Mouse (Mus musculus) G1E-ER4 (cell line): ENCODE data around the gene Epb41l2. TPM values are rescaled to one million over a fixed set of nuclear protein-coding genes. Genes with fewer than 3 reads are reported as not detected.

Experiments
- GATA1 ChIP-seq: IDR thresholded peaks from one replicate; pipeline ENCODE4 v1.8.0; 2012; ENCODE audit warnings: low read length, inconsistent platforms
- polyA plus RNA-seq: library from polyadenylated mRNA; stranded (reverse); fragments of >175 nt; gene quantifications from 2 replicates; pipeline ENCODE4 v1.2.3, GENCODE M21; 2012

Gene Epb41l2
- polyA plus RNA-seq, 1 experiment: not detected

- no peak for TF ChIP-seq GATA1
Observed at GRCm38 (mm10) chr10:25342801-25343200, 16.8 kb upstream of the Epb41l2 start.

DNA sequence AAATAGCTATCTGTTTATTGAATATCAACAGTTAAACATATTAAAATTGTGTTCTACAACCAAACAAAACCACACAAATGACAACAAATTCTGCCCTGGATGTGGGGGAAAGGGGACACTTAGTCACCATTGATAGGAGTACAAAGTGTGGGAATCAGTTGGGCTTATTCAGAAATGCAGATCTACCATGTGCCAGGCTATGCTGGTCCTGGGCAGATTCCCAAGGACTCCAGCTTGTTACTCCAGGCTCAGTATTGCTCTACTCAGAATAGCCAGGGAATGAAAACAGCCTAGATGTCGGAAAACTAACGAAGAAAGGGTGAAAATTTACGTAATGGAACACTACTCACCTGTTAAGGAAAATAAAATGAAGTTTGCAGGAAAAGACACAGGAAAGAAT lies 5.7 kb upstream of the Epb41l2 start:
- TF ChIP-seq GATA1: no peak

GRCm38 (mm10) chr10:25354390-25354789 lies 5.2 kb upstream of the Epb41l2 start:
- no peak for TF ChIP-seq GATA1

- TF ChIP-seq GATA1: no peak
Observed at GRCm38 (mm10) chr10:25359959-25360811, 587 bp downstream of the Epb41l2 start.

GRCm38 (mm10) chr10:25362235-25362634 lies 2.6 kb downstream of the Epb41l2 start:
- no peak for TF ChIP-seq GATA1

GRCm38 (mm10) chr10:25365158-25365557 lies 5.6 kb downstream of the Epb41l2 start:
- TF ChIP-seq GATA1: no peak

GRCm38 (mm10) chr10:25365708-25366107 lies 6.1 kb downstream of the Epb41l2 start:
- TF ChIP-seq GATA1: no peak

GRCm38 (mm10) chr10:25366691-25367090 lies 7.1 kb downstream of the Epb41l2 start:
- no peak for TF ChIP-seq GATA1

- no peak for TF ChIP-seq GATA1
Observed at GRCm38 (mm10) chr10:25368928-25369327, 9.3 kb downstream of the Epb41l2 start.

- TF ChIP-seq GATA1: no peak
Observed at GRCm38 (mm10) chr10:25369691-25370090, 10.1 kb downstream of the Epb41l2 start.

DNA sequence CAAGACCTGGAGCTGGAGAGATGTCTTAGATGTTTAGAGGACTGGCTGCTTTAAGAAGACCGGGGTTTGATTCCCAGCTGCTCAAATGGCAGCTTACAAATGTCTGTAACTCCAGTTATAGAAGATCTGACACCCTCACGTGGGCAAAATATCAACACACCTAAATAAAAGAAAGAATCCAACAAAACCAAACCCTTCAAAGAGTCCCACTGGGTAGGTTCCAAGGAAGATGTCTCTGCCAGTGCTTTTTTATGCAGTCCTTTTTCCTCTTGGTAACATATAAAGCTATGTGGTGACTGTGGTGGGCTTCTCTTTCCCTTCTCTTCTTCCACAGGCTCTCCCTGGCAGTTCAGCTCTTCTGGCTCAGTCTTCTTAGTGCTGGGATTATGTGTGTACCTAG lies 11.7 kb downstream of the Epb41l2 start:
- no peak for TF ChIP-seq GATA1

GRCm38 (mm10) chr10:25371915-25372371 lies 12.3 kb downstream of the Epb41l2 start:
- no peak for TF ChIP-seq GATA1

DNA sequence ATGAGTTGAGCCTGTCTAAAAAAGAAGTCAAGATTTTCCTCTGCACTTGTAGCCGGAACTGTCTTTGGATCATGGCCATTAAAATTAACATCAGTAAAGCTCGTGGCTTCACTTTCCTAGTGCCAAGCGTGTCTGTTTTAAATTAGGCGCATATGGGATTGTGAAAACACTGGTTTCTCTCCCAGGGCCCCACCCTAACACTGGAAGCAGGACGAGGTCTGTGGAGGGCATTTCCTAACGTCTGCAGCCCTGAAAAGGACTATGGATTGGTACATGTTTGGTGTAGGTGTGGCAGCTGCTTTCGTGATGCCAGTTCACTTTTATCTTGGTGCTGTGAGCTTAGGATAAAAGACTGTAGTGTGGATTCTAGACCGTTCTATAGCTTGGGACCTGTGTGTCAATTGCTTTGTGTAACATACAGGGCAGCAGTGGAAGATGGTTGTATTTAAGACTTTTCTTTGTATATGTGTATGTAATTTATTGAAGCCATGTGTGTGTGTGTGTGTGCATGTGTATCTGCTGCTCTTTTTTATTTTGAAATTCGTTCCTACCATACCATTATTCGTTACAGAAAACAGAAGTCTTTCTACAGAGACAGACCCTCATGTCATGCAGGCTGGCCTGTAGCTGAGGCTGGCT lies 13.0 kb downstream of the Epb41l2 start:
- no peak for TF ChIP-seq GATA1

- TF ChIP-seq GATA1: no peak
Observed at GRCm38 (mm10) chr10:25375036-25375435, 15.4 kb downstream of the Epb41l2 start.

DNA sequence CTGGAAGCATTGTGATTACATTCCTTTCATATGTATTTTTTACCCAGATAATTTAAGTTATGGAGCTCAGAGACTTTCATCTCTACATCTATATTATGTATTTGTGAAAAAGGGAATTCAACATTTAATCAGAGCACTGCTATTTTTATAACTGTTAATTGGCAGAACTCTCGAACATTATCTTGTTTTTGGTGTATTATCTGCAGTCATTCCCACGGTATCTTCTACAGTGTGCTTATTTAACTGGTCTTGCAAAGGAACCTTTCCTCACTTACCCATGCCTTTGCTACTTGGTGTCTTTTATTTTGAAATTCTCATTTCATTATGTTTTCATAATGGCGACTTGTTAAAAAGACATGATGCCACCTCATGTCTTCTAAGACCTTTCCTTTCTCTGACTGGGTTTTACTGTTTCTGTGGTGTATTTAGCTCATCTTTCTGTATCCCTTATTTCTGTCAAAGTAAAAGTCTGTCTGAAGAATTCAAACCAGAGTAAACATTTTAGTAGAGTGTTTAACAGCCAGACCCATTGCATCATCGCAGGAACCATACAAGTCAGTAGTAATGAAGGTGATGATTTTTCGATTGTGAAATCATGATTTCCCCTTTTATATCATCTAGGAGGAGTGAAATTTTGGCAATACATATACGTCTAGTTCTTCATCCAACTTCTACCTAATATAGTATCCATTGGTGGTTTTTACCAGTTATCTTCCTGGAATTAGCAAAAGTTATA lies 21.3 kb downstream of the Epb41l2 start:
- no peak for TF ChIP-seq GATA1

DNA sequence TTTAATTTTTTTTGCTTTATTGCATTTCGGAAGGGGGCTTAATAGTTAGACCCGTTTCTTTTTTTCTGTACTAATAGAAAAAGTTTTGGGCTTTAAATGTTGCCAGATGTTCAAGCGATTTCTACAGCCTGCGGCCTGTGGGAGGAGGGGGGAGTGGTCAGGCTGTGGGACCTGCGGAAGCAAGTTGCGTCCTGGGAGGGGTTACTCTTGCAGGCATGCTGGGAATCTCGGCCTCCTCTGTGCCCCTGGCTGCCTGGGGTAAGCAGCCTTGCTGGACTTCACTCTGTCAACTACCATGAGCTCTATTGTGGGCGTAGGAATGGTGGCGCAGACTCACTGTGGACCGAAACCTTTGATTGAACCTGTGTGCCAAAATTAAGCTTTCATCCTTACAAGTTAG lies 22.4 kb downstream of the Epb41l2 start:
- TF ChIP-seq GATA1: no peak
